Mouse (Mus musculus): ENCODE results near the gene Ybx1. TPM values are rescaled to one million over a fixed set of nuclear protein-coding genes. Genes with fewer than 3 reads are reported as not detected.
A peak's percentile ranks its signal among the peaks of the same experiment; 100 is the strongest.

Gene Ybx1
- polyA plus RNA-seq, 1 experiment from 2014 or later: 1,031 TPM

GRCm38 (mm10) chr4:119266606-119267005 lies 27.8 kb downstream of the Ybx1 start:
- peaks cover 32% of the 10 kb centered on the region for H3K36me3 ChIP-seq
- 80% methylated on average over 13 of the region's 13 CpGs for WGBS
- no peak overlapping the region for H3K4me2 ChIP-seq
- ATAC-seq (ENCODE audit: insufficient number of reproducible peaks, insufficient read depth, low FRiP score, low TSS enrichment, low read depth): no peak
- no peak overlapping the region for H3K4me3 ChIP-seq (replicated peaks)
- no peaks in the 10 kb centered on the region for H3K4me1 ChIP-seq (replicated peaks)
- no peaks in the 10 kb centered on the region for H3K9me3 ChIP-seq
- H3K27me3 ChIP-seq: no peaks in the 10 kb centered on the region
- no peak overlapping the region for H3K27ac ChIP-seq
- no peak overlapping the region for H3K9ac ChIP-seq (replicated peaks)

GRCm38 (mm10) chr4:119263459-119263858 lies 30.9 kb downstream of the Ybx1 start:
- 87% methylated on average over 3 of the region's 3 CpGs for WGBS
- Histone ChIP-seq H3K27me3 (no peaks in the 10 kb centered on the region), H3K9me3 (no peaks in the 10 kb centered on the region), H3K4me1 (replicated peaks) (no peaks in the 10 kb centered on the region), H3K27ac (no peak overlapping the region), H3K36me3 (peaks cover 3% of the 10 kb centered on the region; the same call in 1 of the 2 replicates), H3K4me2 (no peak overlapping the region), H3K4me3 (replicated peaks) (no peak overlapping the region), H3K9ac (replicated peaks) (no peak overlapping the region)
- ATAC-seq (ENCODE audit: insufficient number of reproducible peaks, insufficient read depth, low FRiP score, low TSS enrichment, low read depth): no peak

GRCm38 (mm10) chr4:119262483-119262882 lies 31.9 kb downstream of the Ybx1 start:
- Histone ChIP-seq H3K4me3 (replicated peaks) (no peak overlapping the region), H3K4me2 (no peak overlapping the region), H3K9ac (replicated peaks) (no peak overlapping the region), H3K4me1 (replicated peaks) (no peaks in the 10 kb centered on the region), H3K36me3 (no peaks in the 10 kb centered on the region), H3K27me3 (no peaks in the 10 kb centered on the region), H3K27ac (no peak overlapping the region), H3K9me3 (no peaks in the 10 kb centered on the region)
- WGBS: 83% methylated on average over 5 of the region's 5 CpGs
- no peak for ATAC-seq (ENCODE audit: insufficient number of reproducible peaks, insufficient read depth, low FRiP score, low TSS enrichment, low read depth)

- H3K4me2 ChIP-seq: no peak overlapping the region
- 43% methylated on average over 7 of the region's 7 CpGs for WGBS
- H3K4me1 ChIP-seq (replicated peaks): no peaks in the 10 kb centered on the region
- no peak overlapping the region for H3K27ac ChIP-seq
- no peaks in the 10 kb centered on the region for H3K27me3 ChIP-seq
- H3K9ac ChIP-seq (replicated peaks): no peak overlapping the region
- ATAC-seq (ENCODE audit: insufficient number of reproducible peaks, insufficient read depth, low FRiP score, low TSS enrichment, low read depth): no peak
- no peak overlapping the region for H3K4me3 ChIP-seq (replicated peaks)
- no peaks in the 10 kb centered on the region for H3K9me3 ChIP-seq
- H3K36me3 ChIP-seq: no peaks in the 10 kb centered on the region
Measured at GRCm38 (mm10) chr4:119261087-119261713, 33.2 kb downstream of the Ybx1 start.

GRCm38 (mm10) chr4:119259344-119260254 lies 34.8 kb downstream of the Ybx1 start:
- Histone ChIP-seq H3K9ac (replicated peaks) (no peak overlapping the region), H3K27me3 (no peaks in the 10 kb centered on the region), H3K9me3 (no peaks in the 10 kb centered on the region), H3K4me2 (no peak overlapping the region), H3K4me3 (replicated peaks) (no peak overlapping the region), H3K36me3 (no peaks in the 10 kb centered on the region), H3K27ac (no peak overlapping the region), H3K4me1 (replicated peaks) (peaks cover 9% of the 10 kb centered on the region)
- 0 out of 2 replicates have a peak, but pooled peaks have one; percentile 29 for ATAC-seq (ENCODE audit: insufficient number of reproducible peaks, insufficient read depth, low FRiP score, low TSS enrichment, low read depth)
- 83% methylated on average over 15 of the region's 15 CpGs for WGBS

- Histone ChIP-seq H3K27ac (0 out of 2 replicates have a peak overlapping the region, but pooled peaks have one; percentile 17), H3K27me3 (no peaks in the 10 kb centered on the region), H3K9me3 (no peaks in the 10 kb centered on the region), H3K9ac (replicated peaks) (no peak overlapping the region), H3K4me1 (replicated peaks) (peaks cover 21% of the 10 kb centered on the region), H3K36me3 (no peaks in the 10 kb centered on the region), H3K4me3 (replicated peaks) (no peak overlapping the region), H3K4me2 (no peak overlapping the region)
- ATAC-seq (ENCODE audit: insufficient number of reproducible peaks, insufficient read depth, low FRiP score, low TSS enrichment, low read depth): no peak
- 74% methylated on average over 6 of the region's 6 CpGs for WGBS
Measured at GRCm38 (mm10) chr4:119257083-119257482, 37.3 kb downstream of the Ybx1 start.

- peaks cover 21% of the 10 kb centered on the region for H3K4me1 ChIP-seq (replicated peaks)
- H3K27me3 ChIP-seq: no peaks in the 10 kb centered on the region
- H3K4me3 ChIP-seq (replicated peaks): no peak within 1 kb of the TSS
- ATAC-seq (ENCODE audit: insufficient number of reproducible peaks, insufficient read depth, low FRiP score, low TSS enrichment, low read depth): no peak
- peak within 1 kb of the TSS; percentile 81 for H3K27ac ChIP-seq
- H3K36me3 ChIP-seq: no peaks in the 10 kb centered on the region
- WGBS: 78% methylated on average over 12 of the region's 12 CpGs
- peak within 1 kb of the TSS; percentile 1 for H3K9ac ChIP-seq (replicated peaks)
- H3K9me3 ChIP-seq: no peaks in the 10 kb centered on the region
- H3K4me2 ChIP-seq: peak within 1 kb of the TSS; percentile 26; the same call in 1 of the 2 replicates
Measured at GRCm38 (mm10) chr4:119255351-119255750, 39.1 kb downstream of the Ybx1 start, which contains the start of gene Cldn19. Gene Cldn19 (plus strand): TSS chr4:119255414.

GRCm38 (mm10) chr4:119254012-119254618 lies 40.3 kb downstream of the Ybx1 start:
- Histone ChIP-seq H3K9ac (replicated peaks) (peak overlapping the region; percentile 1; the same call in 1 of the 2 replicates), H3K27ac (peak overlapping the region; percentile 81), H3K4me1 (replicated peaks) (peaks cover 21% of the 10 kb centered on the region), H3K36me3 (no peaks in the 10 kb centered on the region), H3K9me3 (no peaks in the 10 kb centered on the region), H3K4me3 (replicated peaks) (no peak overlapping the region), H3K27me3 (no peaks in the 10 kb centered on the region), H3K4me2 (peak overlapping the region; percentile 26; the same call in 1 of the 2 replicates)
- WGBS: 29% methylated on average over 9 of the region's 9 CpGs
- peak; percentile 48; the same call in 1 of the 2 replicates for ATAC-seq (ENCODE audit: insufficient number of reproducible peaks, insufficient read depth, low FRiP score, low TSS enrichment, low read depth)

- Histone ChIP-seq H3K4me3 (replicated peaks) (no peak overlapping the region), H3K4me2 (no peak overlapping the region), H3K27me3 (no peaks in the 10 kb centered on the region), H3K9me3 (no peaks in the 10 kb centered on the region), H3K9ac (replicated peaks) (no peak overlapping the region), H3K36me3 (peaks cover 14% of the 10 kb centered on the region), H3K27ac (no peak overlapping the region), H3K4me1 (replicated peaks) (peaks cover 21% of the 10 kb centered on the region)
- ATAC-seq (ENCODE audit: insufficient number of reproducible peaks, insufficient read depth, low FRiP score, low TSS enrichment, low read depth): no peak
- 60% methylated on average over 7 of the region's 7 CpGs for WGBS
Measured at GRCm38 (mm10) chr4:119252025-119252808, 42.2 kb downstream of the Ybx1 start.

GRCm38 (mm10) chr4:119248407-119248965 lies 45.9 kb downstream of the Ybx1 start:
- Histone ChIP-seq H3K9ac (replicated peaks) (no peak overlapping the region), H3K36me3 (peaks cover 52% of the 10 kb centered on the region), H3K27ac (no peak overlapping the region), H3K9me3 (no peaks in the 10 kb centered on the region), H3K27me3 (no peaks in the 10 kb centered on the region), H3K4me2 (no peak overlapping the region), H3K4me3 (replicated peaks) (no peak overlapping the region), H3K4me1 (replicated peaks) (peaks cover under 1% of the 10 kb centered on the region; the same call in 1 of the 2 replicates)
- no peak for ATAC-seq (ENCODE audit: insufficient number of reproducible peaks, insufficient read depth, low FRiP score, low TSS enrichment, low read depth)
- WGBS: 89% methylated on average over 11 of the region's 11 CpGs

Data from limb, embryonic 12.5 days (tissue).